Mouse (Mus musculus): ENCODE measurements at regions not wholly inside any gene's neighbourhood (a gene's known extent, or its start where the extent isn't known, plus 50 kb on each side); places are given as distances from the start of the nearest gene placed in this dataset.

DNA sequence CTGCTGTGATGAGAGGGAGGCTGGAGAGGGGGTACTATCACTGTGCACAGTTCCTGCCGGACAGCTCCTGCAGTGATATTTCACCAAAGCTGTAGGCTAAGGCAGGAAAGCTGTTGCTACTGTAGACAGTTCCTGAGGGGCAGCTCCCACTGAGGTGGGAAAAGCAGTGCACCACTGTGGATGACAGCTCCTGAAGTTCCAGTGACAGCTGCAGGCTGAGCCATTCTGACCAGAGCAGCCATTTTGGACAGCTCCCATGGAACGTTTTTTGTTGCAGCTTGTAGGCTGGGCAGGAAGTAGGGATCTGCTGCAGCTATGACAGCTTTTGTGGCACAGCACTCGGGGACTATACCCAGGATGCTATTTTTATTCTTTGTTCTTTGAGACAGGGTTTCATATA, 51.3 kb upstream of the Insig1 start:
- in situ Hi-C loops (cut with MboI; ENCODE audit: low pct_unique_long_range_greater_than_20kb), result no loop called here
- CTCF ChIA-PET, result no interaction called here
- ATAC-seq (no peak), DNase-seq (ENCODE audit: low read depth, low spot score) (no peak)
- no peak for TF ChIP-seq CTCF (IDR thresholded peaks at IDR 0.05)
- peaks cover 5% of the 10 kb centered on the region for H3K27me3 ChIP-seq
- POLR2A ChIA-PET, result no interaction called here

All from Patski (cell line).